Mouse (Mus musculus) 3134 (cell line): ENCODE results near the gene Slc26a11.

Source experiments
- DNase-seq: peaks from one replicate; pipeline ENCODE4 v3.0.0-alpha.2; 2011; ENCODE audit warnings: low spot score; ENCODE audit not compliant: insufficient read length; ENCODE audit errors: extremely low read depth

Gene Slc26a11

DNA sequence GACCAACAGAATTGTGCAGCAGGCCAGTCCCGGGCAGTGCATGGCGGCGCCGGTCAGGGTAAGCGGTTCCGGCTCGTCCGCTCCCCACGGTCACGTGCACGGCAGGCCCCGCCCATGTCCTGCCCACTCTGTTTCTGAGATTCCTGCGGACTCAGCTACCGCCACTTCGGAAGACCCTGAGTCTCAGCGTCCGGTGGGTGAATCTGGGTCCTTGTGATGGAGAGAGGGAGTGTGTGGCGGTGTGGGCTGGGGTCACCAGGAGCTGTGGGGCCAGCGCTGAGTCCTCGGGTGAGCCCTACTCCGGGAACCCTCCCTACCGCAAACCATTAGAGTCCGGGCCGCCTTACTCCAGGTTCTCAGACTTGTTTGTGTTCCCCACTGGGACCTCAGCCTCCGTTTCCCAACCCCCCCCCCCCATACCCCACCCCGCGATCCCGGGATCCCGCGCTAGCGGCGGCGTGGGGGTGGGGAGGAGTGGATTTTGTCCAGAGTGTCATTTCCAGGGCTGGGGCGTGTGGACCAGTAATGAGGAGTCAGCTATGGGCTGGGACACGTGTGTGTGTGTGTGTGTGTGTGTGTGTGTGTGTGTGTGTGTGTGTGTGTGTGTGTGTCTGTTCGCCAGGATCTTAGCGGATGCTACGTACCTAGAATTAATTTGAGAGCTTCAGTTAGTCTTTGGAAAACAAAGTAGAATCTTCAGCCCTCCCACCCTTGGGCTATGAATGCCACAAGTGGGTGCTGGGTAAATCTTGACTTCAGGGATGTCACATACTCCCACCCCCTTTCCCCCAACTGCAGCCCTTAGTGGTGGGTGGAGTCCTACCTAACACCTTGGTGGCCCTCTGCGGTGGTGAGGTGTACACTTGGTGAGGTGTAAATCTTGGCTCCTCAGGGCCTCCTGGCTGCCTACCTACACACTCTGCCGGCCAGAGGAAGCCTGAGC lies at the start of gene Slc26a11, which contains the start of gene Sgsh:
Gene Slc26a11, plus strand, starts transcription at position 115 of the 943 bp plus-strand sequence.
Gene Sgsh, minus strand, starts transcription at position 94 of the 943 bp plus-strand sequence.
- peak; percentile 91 for DNase-seq

- no peak for DNase-seq
Observed at GRCm38 (mm10) chr11:119306762-119307657, 48.3 kb upstream of the Slc26a11 start.

- DNase-seq = no peak
Observed at GRCm38 (mm10) chr11:119307658-119307867, 47.8 kb upstream of the Slc26a11 start, which contains the start of gene Card14. Gene Card14 (plus strand): TSS chr11:119307768.

DNA sequence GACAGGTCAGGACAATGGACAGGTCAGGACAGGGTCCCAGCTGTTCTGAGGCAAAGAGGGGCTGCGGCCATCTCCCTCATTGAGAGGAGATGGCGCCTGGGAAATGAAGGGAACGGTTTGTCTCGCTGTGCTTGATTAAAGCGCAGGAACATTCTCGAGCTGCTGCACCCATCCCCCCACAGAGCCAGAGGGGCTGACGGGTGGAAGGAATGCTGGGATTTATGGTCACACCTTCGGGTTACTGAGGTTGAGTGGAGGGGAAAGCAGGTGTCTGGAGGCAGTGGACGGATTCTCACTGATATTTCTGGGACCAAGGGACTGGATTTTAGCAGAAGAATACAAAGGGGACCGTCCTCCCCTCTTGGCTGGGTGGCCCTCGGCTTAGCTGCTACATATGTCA lies 47.4 kb upstream of the Slc26a11 start:
- no peak for DNase-seq

DNA sequence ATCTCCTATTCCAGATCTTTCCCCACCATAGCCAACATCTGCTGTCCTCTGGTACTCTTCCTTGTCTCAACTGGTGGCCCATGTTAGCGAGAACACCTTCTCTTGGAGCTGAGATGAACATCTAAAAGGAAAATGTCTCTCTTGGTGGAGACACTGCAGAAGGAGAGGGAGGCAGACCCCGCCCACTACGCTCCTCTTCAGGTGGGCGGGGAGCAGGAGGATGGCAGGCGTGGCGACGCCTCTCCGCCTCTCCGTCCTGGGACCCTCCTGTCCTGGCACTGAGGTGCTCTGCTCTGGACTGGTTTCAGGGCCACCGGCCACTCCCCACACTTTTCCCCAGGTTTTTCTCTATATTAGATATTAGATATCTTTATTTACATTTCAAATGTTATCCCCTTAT lies 44.7 kb upstream of the Slc26a11 start:
- no peak for DNase-seq

DNA sequence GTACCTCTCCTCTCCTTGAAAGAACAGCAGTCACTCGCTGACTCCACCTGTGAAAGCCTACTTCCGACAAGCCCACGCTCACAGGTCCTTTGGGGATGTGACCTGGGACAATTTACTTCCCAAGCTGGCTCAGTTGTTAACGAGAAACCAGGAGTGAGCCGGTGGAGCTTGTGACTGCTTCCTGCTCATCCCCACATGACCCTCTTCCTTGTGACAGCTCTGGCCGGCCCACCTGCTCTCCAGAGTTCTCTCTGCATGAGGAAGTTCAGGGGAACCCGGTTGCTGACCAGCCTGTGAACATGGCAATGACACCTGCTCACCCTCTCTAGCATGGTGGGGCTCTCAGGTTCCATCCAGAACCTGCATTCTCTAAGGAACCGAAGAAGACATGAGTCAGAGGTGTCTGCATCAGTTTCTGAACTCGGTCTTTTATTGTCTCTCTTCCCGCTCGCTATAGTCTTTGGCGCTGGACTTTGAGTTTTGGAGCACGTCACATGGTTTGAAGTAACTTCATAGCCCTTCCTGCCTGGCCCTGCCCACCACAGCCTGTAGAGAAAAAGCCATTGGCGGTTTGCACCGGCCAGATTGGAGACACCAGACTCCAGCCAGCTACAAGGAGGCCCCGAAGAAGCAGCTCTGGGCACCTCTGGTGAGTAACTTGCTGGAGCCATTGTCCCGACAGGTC lies 41.0 kb upstream of the Slc26a11 start:
- no peak for DNase-seq

GRCm38 (mm10) chr11:119316720-119317119 lies 38.6 kb upstream of the Slc26a11 start:
- DNase-seq = peak; percentile 26

DNA sequence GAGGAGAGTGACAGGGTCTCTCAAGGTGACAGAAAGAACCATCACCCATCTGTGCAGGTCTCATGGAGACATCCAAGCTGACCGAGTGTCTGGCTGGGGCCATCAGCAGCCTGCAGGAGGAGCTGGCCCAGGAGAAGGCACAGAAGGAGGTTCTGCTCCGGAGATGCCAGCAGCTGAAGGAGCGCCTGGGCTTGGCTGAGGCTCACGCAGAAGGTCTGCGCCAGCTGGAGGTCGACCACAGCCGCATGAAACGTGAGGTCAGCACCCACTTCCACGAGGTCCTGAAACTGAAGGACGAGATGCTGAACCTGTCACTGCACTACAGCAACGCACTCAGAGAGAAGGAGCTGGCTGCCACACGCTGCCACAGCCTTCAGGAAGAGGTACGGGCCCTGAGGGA lies 32.8 kb upstream of the Slc26a11 start:
- no peak for DNase-seq

GRCm38 (mm10) chr11:119325068-119325467 lies 30.3 kb upstream of the Slc26a11 start:
- no peak for DNase-seq

GRCm38 (mm10) chr11:119330592-119330991 lies 24.8 kb upstream of the Slc26a11 start:
- DNase-seq = no peak

DNA sequence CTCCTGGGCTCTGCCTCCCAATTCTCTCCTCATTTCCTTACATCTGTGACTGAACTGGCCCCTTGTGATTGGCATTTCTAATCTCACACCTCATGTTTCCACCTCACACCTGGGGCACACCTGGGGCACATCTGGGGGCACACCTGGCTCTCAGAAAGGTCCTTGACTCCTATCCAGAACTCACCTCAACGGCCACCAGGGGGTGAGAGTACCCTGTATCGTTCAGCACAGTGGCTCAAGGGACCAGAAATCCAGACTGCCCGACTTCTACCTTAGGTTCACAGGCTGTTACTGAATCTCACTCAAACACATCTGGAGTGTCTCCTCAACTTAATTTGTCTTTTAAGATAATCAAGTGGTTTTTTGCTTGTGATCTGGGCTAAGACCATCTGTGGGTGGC lies 23.4 kb upstream of the Slc26a11 start:
- DNase-seq = no peak

- DNase-seq = peak; percentile 51
Observed at GRCm38 (mm10) chr11:119338271-119339059, 16.9 kb upstream of the Slc26a11 start.

- no peak for DNase-seq
Observed at GRCm38 (mm10) chr11:119339179-119339578, 16.2 kb upstream of the Slc26a11 start.

GRCm38 (mm10) chr11:119339637-119340036 lies 15.7 kb upstream of the Slc26a11 start:
- DNase-seq = peak; percentile 57

- no peak for DNase-seq
Observed at GRCm38 (mm10) chr11:119344178-119344577, 11.2 kb upstream of the Slc26a11 start.

DNA sequence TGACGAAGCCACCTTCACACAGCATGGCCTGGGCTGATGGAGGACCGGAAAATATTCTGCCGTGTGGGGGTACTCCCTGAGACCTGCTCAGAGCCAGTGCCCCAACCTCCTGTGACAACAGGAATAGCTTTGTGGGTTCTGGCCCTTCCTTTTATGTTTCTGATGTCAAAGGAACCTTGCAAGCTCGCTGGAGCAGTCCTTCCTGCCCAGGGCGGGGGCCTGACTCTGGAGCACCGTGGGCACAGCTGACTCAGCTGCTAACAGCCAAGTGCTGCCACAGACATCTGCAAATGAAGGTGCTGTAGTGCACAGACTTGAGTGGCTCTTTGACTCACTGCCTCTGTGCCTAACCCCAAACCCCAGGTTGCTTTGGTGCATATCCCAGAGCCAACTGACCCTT lies 10.5 kb upstream of the Slc26a11 start:
- no peak for DNase-seq

- no peak for DNase-seq
Observed at GRCm38 (mm10) chr11:119347125-119347524, 8.2 kb upstream of the Slc26a11 start.

GRCm38 (mm10) chr11:119352113-119352512 lies 3.2 kb upstream of the Slc26a11 start:
- DNase-seq = no peak

- no peak for DNase-seq
Observed at GRCm38 (mm10) chr11:119353946-119354345, 1.4 kb upstream of the Slc26a11 start.

GRCm38 (mm10) chr11:119354798-119355442 lies 437 bp upstream of the Slc26a11 start:
- no peak for DNase-seq
